Mouse (Mus musculus) intestine, embryonic 14.5 days (tissue): Measurements from ENCODE around the gene Cdc7. TPM values are rescaled to one million over a fixed set of nuclear protein-coding genes. Genes with fewer than 3 reads are reported as not detected.
A peak's percentile ranks its signal among the peaks of the same experiment; 100 is the strongest.

ENCODE experiments used
- ATAC-seq: fragments of 200-750 bp; cut with Nextera tagmentation; replicated peaks from 2 replicates; pipeline ENCODE4 v1.8.0; 2017; ENCODE audit warnings: low read depth, moderate number of reproducible peaks, moderate TSS enrichment, moderate library complexity; ENCODE audit not compliant: low FRiP score, low TSS enrichment
- DNase-seq: peaks from one replicate; pipeline ENCODE4 v3.0.0-alpha.2; 2018; ENCODE audit warnings: low spot score
- H3K27ac ChIP-seq: fragments of 300-500 bp; sonication (generic); 2 replicates; pipeline ENCODE4 v1.5.1; 2014; ENCODE audit warnings: low read depth, mild to moderate bottlenecking, control low read depth
- H3K27me3 ChIP-seq: fragments of 300-500 bp; sonication (generic); replicated peaks from 2 replicates; pipeline ENCODE4 v1.6.1; 2014; ENCODE audit warnings: low read length, control low read depth; ENCODE audit not compliant: control insufficient read depth, insufficient read depth
- H3K36me3 ChIP-seq: fragments of 300-500 bp; sonication (generic); 2 replicates; pipeline ENCODE4 v1.6.1; 2014; ENCODE audit warnings: low read length, control low read depth; ENCODE audit not compliant: control insufficient read depth, insufficient read depth
- H3K4me1 ChIP-seq: fragments of 300-500 bp; sonication (generic); replicated peaks from 2 replicates; pipeline ENCODE4 v1.6.1; 2014; ENCODE audit warnings: low read length, control low read depth, mixed read lengths; ENCODE audit not compliant: control insufficient read depth, insufficient read depth
- H3K4me2 ChIP-seq: fragments of 300-500 bp; sonication (generic); 2 replicates; pipeline ENCODE4 v1.6.1; 2014; ENCODE audit warnings: low read length
- H3K4me3 ChIP-seq: fragments of 300-500 bp; sonication (generic); 2 replicates; pipeline ENCODE4 v1.5.1; 2014; ENCODE audit warnings: low read depth, low read length, control low read depth, mixed read lengths
- H3K9ac ChIP-seq: fragments of 300-500 bp; sonication (generic); 2 replicates; pipeline ENCODE4 v1.6.1; 2014; ENCODE audit warnings: mild to moderate bottlenecking, low read length
- H3K9me3 ChIP-seq: fragments of 300-500 bp; sonication (generic); 2 replicates; pipeline ENCODE4 v1.6.1; 2016; ENCODE audit warnings: low read length, control low read depth; ENCODE audit not compliant: control insufficient read depth
- WGBS: fragments of 180-500 bp; shearing (Covaris S2); extraction: QIAGEN DNeasy Blood & Tissue Kit; methylation state at CpG from one replicate; pipeline ENCODE4 v1.1.7; 2014; 5-methylcytosine and 5-hydroxymethylcytosine counted together
- polyA plus RNA-seq: library from polyadenylated mRNA; unstranded; fragments of >200 nt; fragmentation: Nextera tagmentation; extraction: Ambion mirVana; gene quantifications from 2 replicates; pipeline ENCODE4 v1.2.1, GENCODE M21; 2014

Gene Cdc7
- polyA plus RNA-seq, 1 experiment from 2014 or later: 49.8 TPM

DNA sequence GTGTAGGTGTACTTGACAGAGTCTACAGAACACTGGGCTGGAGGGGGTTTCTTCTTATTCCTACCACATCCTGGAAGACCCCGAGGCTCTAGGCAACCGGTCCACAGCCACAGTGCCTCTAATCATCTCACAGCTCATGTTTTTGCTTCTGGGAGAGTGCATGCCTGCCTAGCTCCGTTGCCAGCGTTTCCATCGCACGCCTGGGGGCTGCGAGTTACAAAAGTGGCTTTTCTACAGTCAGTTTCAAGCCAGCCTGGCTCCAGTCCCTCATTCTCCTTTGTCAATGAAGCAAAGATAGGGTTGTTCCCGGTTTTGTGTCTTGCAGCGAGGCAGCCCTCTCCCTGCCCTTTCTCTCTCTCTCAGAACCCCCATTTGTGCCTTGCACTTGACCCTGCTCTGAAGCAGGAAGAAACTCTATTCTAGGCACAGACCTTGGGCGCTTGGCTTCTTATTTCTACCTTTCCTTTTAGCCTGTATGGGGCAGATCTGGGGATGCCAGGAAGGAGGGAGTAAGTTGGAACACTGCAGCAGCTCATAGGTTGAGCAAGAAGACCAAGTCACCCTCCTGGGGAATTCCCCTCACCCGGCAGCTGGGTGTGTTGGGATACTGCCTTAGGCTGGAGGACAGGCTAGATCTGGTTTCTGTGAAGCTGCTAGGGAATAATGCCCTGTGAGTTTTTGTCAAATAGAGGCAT lies 37.4 kb downstream of the Cdc7 start:
- Histone ChIP-seq H3K27me3 (no peaks in the 10 kb centered on the region), H3K9ac (no peak overlapping the region), H3K9me3 (peaks cover 4% of the 10 kb centered on the region; the same call in 1 of the 2 replicates), H3K4me2 (no peak overlapping the region), H3K4me1 (peaks cover 7% of the 10 kb centered on the region; the same call in 1 of the 2 replicates), H3K4me3 (no peak overlapping the region), H3K27ac (no peak overlapping the region), H3K36me3 (no peaks in the 10 kb centered on the region)
- 54% methylated on average over 11 of the region's 11 CpGs for WGBS
- ATAC-seq (no peak), DNase-seq (peak; percentile 51)

- Histone ChIP-seq H3K27ac (no peak overlapping the region), H3K36me3 (no peaks in the 10 kb centered on the region), H3K4me2 (no peak overlapping the region), H3K9me3 (peaks cover 4% of the 10 kb centered on the region; the same call in 1 of the 2 replicates), H3K4me1 (peaks cover 5% of the 10 kb centered on the region; the same call in 1 of the 2 replicates), H3K4me3 (no peak overlapping the region), H3K27me3 (no peaks in the 10 kb centered on the region), H3K9ac (no peak overlapping the region)
- whole genome bisulfite sequencing: 30% methylated on average over 5 of the region's 5 CpGs
- DNase-seq (no peak), ATAC-seq (no peak)
Observed at GRCm38 (mm10) chr5:107002091-107002416, 37.9 kb downstream of the Cdc7 start.

- peaks cover 28% of the 10 kb centered on the region for H3K4me1 ChIP-seq
- WGBS: 98% methylated on average over 3 of the region's 3 CpGs
- H3K4me2 ChIP-seq: no peak overlapping the region
- ATAC-seq: no peak
- H3K4me3 ChIP-seq: no peak overlapping the region
- DNase-seq: peak; percentile 47
- no peaks in the 10 kb centered on the region for H3K36me3 ChIP-seq
- no peaks in the 10 kb centered on the region for H3K27me3 ChIP-seq
- peaks cover 4% of the 10 kb centered on the region; the same call in 1 of the 2 replicates for H3K9me3 ChIP-seq
- H3K27ac ChIP-seq: no peak overlapping the region
- H3K9ac ChIP-seq: no peak overlapping the region
Observed at GRCm38 (mm10) chr5:107009721-107010120, 45.6 kb downstream of the Cdc7 start.

GRCm38 (mm10) chr5:107010300-107010699 lies 46.2 kb downstream of the Cdc7 start:
- Histone ChIP-seq H3K4me3 (no peak overlapping the region), H3K9me3 (peaks cover 4% of the 10 kb centered on the region; the same call in 1 of the 2 replicates), H3K27ac (no peak overlapping the region), H3K27me3 (no peaks in the 10 kb centered on the region), H3K36me3 (no peaks in the 10 kb centered on the region), H3K4me2 (no peak overlapping the region), H3K4me1 (peaks cover 33% of the 10 kb centered on the region), H3K9ac (no peak overlapping the region)
- DNase-seq: peak; percentile 34
- WGBS: 73% methylated on average over 3 of the region's 3 CpGs
- ATAC-seq: no peak

DNA sequence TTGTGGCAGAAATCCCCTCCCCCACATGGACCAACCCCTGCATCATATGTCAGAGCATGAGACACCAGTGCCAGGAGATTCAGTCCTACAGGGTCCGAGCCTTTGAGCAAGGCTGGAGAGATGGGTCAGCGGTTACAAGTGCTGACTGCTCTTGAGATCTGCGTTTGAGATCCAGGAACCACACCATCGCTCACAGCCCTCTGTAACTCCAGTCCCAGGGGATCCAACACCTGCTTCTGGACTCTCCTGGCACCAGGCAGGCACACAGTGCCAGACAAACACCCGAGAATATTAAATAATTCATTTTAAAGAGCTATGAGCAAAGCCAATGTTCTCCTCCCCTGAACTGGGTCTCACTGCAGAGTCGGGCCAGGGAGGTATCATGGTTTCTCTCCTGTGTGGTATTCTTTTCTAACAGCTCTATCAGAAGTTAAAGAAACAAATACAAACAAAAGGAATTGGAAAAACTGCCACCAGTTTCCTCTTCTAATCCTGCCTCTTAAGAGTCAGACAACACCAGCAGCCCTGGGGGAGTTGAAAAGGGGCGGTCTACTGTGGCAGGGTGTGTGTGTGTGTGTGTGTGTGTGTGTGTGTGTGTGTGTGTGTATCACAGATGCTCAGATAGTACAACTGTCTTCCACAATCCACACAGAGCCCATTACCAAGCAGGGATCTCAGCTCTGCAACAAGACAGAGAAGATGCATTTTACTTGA lies 47.4 kb downstream of the Cdc7 start:
- DNase-seq (peak; percentile 50), ATAC-seq (peak; percentile 2; the same call in 1 of the 2 replicates)
- Histone ChIP-seq H3K4me3 (no peak overlapping the region), H3K9me3 (no peaks in the 10 kb centered on the region), H3K9ac (no peak overlapping the region), H3K4me2 (no peak overlapping the region), H3K27ac (peak overlapping the region; percentile 43), H3K36me3 (no peaks in the 10 kb centered on the region), H3K4me1 (peaks cover 42% of the 10 kb centered on the region), H3K27me3 (no peaks in the 10 kb centered on the region)
- WGBS: 46% methylated on average over 7 of the region's 7 CpGs

- Histone ChIP-seq H3K4me2 (no peak overlapping the region), H3K36me3 (no peaks in the 10 kb centered on the region), H3K4me3 (no peak overlapping the region), H3K27ac (peak overlapping the region; percentile 43; the same call in 1 of the 2 replicates), H3K27me3 (no peaks in the 10 kb centered on the region), H3K9me3 (no peaks in the 10 kb centered on the region), H3K9ac (no peak overlapping the region), H3K4me1 (peaks cover 42% of the 10 kb centered on the region)
- 27% methylated on average over 11 of the region's 11 CpGs for WGBS
- DNase-seq (peak; percentile 67), ATAC-seq (peak; percentile 59)
Observed at GRCm38 (mm10) chr5:107012030-107012715, 48.1 kb downstream of the Cdc7 start.

DNA sequence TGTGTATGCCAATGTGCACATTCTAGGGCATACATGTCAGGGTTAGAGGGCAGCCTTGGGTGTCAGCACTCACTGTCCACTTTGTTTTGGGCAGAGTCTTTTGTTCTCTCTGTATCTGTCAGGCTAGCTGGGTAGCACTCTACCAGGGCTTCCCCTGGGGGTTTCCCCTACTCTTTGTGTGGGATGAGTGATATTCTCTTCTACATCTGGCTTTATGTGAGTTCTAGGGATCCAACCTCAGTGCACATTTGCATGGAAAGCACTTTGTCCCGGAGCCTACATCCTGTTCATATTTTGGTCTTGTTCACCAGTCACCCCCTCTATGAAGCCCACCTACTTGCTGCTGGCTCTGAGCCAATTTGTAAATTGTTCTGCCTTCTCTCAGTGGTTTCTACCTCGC lies 49.3 kb downstream of the Cdc7 start:
- Histone ChIP-seq H3K9me3 (no peaks in the 10 kb centered on the region), H3K36me3 (no peaks in the 10 kb centered on the region), H3K27ac (no peak overlapping the region), H3K4me3 (no peak overlapping the region), H3K4me1 (peaks cover 42% of the 10 kb centered on the region), H3K27me3 (no peaks in the 10 kb centered on the region), H3K4me2 (no peak overlapping the region), H3K9ac (no peak overlapping the region)
- no peak for ATAC-seq
- WGBS: 34% methylated on average over 2 of the region's 2 CpGs
- no peak for DNase-seq

- Histone ChIP-seq H3K9ac (no peak overlapping the region), H3K9me3 (no peaks in the 10 kb centered on the region), H3K36me3 (no peaks in the 10 kb centered on the region), H3K27me3 (no peaks in the 10 kb centered on the region), H3K4me2 (no peak overlapping the region), H3K4me1 (peaks cover 42% of the 10 kb centered on the region), H3K27ac (no peak overlapping the region), H3K4me3 (no peak overlapping the region)
- 78% methylated on average over 7 of the region's 7 CpGs for WGBS
- DNase-seq (peak; percentile 45), ATAC-seq (no peak)
Observed at GRCm38 (mm10) chr5:107014146-107014545, 50.0 kb downstream of the Cdc7 start.
